Mouse (Mus musculus) embryonic fibroblast, embryonic 13.5 days (primary cell): ENCODE data around the gene Hoxa3.

Experiments used
- CTCF ChIP-seq: IDR thresholded peaks from 2 replicates; pipeline ENCODE4 v1.5.1; 2011; ENCODE audit warnings: mild to moderate bottlenecking, control low read depth, low read length, moderate library complexity, borderline replicate concordance; ENCODE audit not compliant: insufficient read depth
- POLR2A ChIP-seq: IDR thresholded peaks from 2 replicates; pipeline ENCODE4 v1.6.1; 2011; ENCODE audit warnings: low read depth, mild to moderate bottlenecking, control low read depth, low read length, moderate library complexity

GRCm38 (mm10) chr6:52229558-52230416 is 16.7 kb upstream of the Hoxa3 start:
- TF ChIP-seq CTCF (no peak), POLR2A (no peak)
